Mouse (Mus musculus) MEL (cell line): ENCODE results near the gene Gkn3. TPM values are rescaled to one million over a fixed set of nuclear protein-coding genes. Genes with fewer than 3 reads are reported as not detected.

Experiments used
- DNase-seq: peaks from one replicate; pipeline ENCODE4 v3.0.0; 2011; ENCODE audit warnings: low read depth, low spot score
- H3K27ac ChIP-seq: 2 replicates; pipeline ENCODE4 v1.5.1; 2012; ENCODE audit warnings: low read depth, mild to moderate bottlenecking, control low read depth, low read length, moderate library complexity; ENCODE audit not compliant: control insufficient read depth
- H3K27me3 ChIP-seq, 2 experiments: fragments of 150-350 bp in 1 of 2; sonication (generic) in 1 of 2; 2 replicates each; pipeline ENCODE4 v1.6.1; 2012; ENCODE audit warnings: low read length in 2 of 2, mild to moderate bottlenecking in 2 of 2, improper control_type of control experiment in 1 of 2, moderate library complexity in 1 of 2; ENCODE audit not compliant: insufficient read depth in 2 of 2, control insufficient read depth in 1 of 2
- H3K36me3 ChIP-seq, 2 experiments: 2 replicates each; pipeline ENCODE4 v1.6.1; 2012 to 2014; ENCODE audit warnings: low read length in 2 of 2, improper control_type of control experiment in 1 of 2, inconsistent platforms in 1 of 2, mild to moderate bottlenecking in 1 of 2; ENCODE audit not compliant: insufficient read depth in 2 of 2, control insufficient read depth in 1 of 2
- H3K4me1 ChIP-seq, 2 experiments: fragments of 150-350 bp in 1 of 2; sonication (generic) in 1 of 2; 2 replicates each; pipeline ENCODE4 v1.6.1; 2012; ENCODE audit warnings: low read length in 2 of 2, improper control_type of control experiment in 1 of 2, mild to moderate bottlenecking in 1 of 2; ENCODE audit not compliant: insufficient read depth in 2 of 2, control insufficient read depth in 1 of 2
- H3K4me3 ChIP-seq, 2 experiments: fragments of 150-350 bp in 1 of 2; sonication (generic) in 1 of 2; 2 replicates each; pipeline ENCODE4 v1.5.1; 2012; ENCODE audit warnings: low read depth in 2 of 2, low read length in 2 of 2, mild to moderate bottlenecking in 2 of 2, moderate library complexity in 2 of 2, control low read depth in 1 of 2, improper control_type of control experiment in 1 of 2; ENCODE audit not compliant: control insufficient read depth in 1 of 2, insufficient read depth in 1 of 2
- H3K79me2 ChIP-seq: 2 replicates; pipeline ENCODE4 v1.6.1; 2012; ENCODE audit warnings: mild to moderate bottlenecking, low read length, moderate library complexity; ENCODE audit not compliant: control insufficient read depth, poor library complexity, insufficient read depth
- H3K9ac ChIP-seq: 2 replicates; pipeline ENCODE4 v1.6.1; 2012; ENCODE audit warnings: low read depth, mild to moderate bottlenecking, control low read depth, low read length, moderate library complexity; ENCODE audit not compliant: control insufficient read depth, poor library complexity, severe bottlenecking
- H3K9me3 ChIP-seq: fragments of 150-350 bp; sonication (generic); replicated peaks from 2 replicates; pipeline ENCODE4 v1.6.1; 2012; ENCODE audit warnings: mild to moderate bottlenecking, low read length, improper control_type of control experiment, moderate library complexity; ENCODE audit not compliant: insufficient read depth
- CHD1 ChIP-seq: IDR thresholded peaks from 2 replicates; pipeline ENCODE4 v1.6.1; 2012; ENCODE audit warnings: low read depth, mild to moderate bottlenecking, inconsistent platforms, low read length, improper control_type of control experiment
- CTCF ChIP-seq, 3 experiments: IDR thresholded peaks in 2 of 3; conservative IDR thresholded peaks in 1 of 3; 2 replicates each; pipeline ENCODE4 v1.5.1; 2011 to 2012; ENCODE audit warnings: low read length in 3 of 3, low read depth in 2 of 3, mild to moderate bottlenecking in 2 of 3, improper control_type of control experiment in 1 of 3, inconsistent platforms in 1 of 3, mixed read lengths in 1 of 3, moderate library complexity in 1 of 3; ENCODE audit not compliant: control insufficient read depth in 1 of 3, insufficient read depth in 1 of 3, poor library complexity in 1 of 3, severe bottlenecking in 1 of 3
- E2F4 ChIP-seq: IDR thresholded peaks from 2 replicates; pipeline ENCODE4 v1.6.1; 2011; ENCODE audit warnings: low read depth, low read length, improper control_type of control experiment, borderline replicate concordance
- EP300 ChIP-seq, 2 experiments: IDR thresholded peaks; 2 replicates each; pipeline ENCODE4 v1.6.1; 2011; ENCODE audit warnings: improper control_type of control experiment in 2 of 2, low read length in 2 of 2, low read depth in 1 of 2, mild to moderate bottlenecking in 1 of 2
- ETS1 ChIP-seq: IDR thresholded peaks from 2 replicates; pipeline ENCODE4 v1.6.1; 2012; ENCODE audit warnings: low read depth, mild to moderate bottlenecking, inconsistent platforms, low read length, improper control_type of control experiment, moderate library complexity
- GABPA ChIP-seq: IDR thresholded peaks from 2 replicates; pipeline ENCODE4 v1.6.1; 2012; ENCODE audit warnings: low read depth, mild to moderate bottlenecking, inconsistent platforms, low read length, improper control_type of control experiment, moderate library complexity
- GATA1 ChIP-seq: IDR thresholded peaks from 2 replicates; pipeline ENCODE4 v1.6.1; 2011; ENCODE audit warnings: low read depth, low read length, improper control_type of control experiment
- JUND ChIP-seq: IDR thresholded peaks from 2 replicates; pipeline ENCODE4 v1.6.1; 2011; ENCODE audit warnings: low read depth, mild to moderate bottlenecking, improper control_type of control experiment, low read length
- MAFK ChIP-seq: IDR thresholded peaks from 2 replicates; pipeline ENCODE4 v1.6.1; 2011; ENCODE audit warnings: low read depth, mild to moderate bottlenecking, low read length, improper control_type of control experiment, borderline replicate concordance
- MAX ChIP-seq: IDR thresholded peaks from 2 replicates; pipeline ENCODE4 v1.6.1; 2011; ENCODE audit warnings: low read length, improper control_type of control experiment
- MEF2A ChIP-seq: IDR thresholded peaks from 2 replicates; pipeline ENCODE4 v1.6.1; 2014; ENCODE audit warnings: low read depth, mild to moderate bottlenecking, inconsistent platforms, low read length, improper control_type of control experiment; ENCODE audit not compliant: poor library complexity, insufficient replicate concordance, severe bottlenecking; ENCODE audit errors: extremely low read depth
- MYB ChIP-seq: IDR thresholded peaks from 2 replicates; pipeline ENCODE4 v1.6.1; 2011; ENCODE audit warnings: mild to moderate bottlenecking, low read depth, low read length, improper control_type of control experiment
- RAD21 ChIP-seq: IDR thresholded peaks from 2 replicates; pipeline ENCODE4 v1.6.1; 2011; ENCODE audit warnings: mild to moderate bottlenecking, low read depth, low read length, improper control_type of control experiment
- RCOR1 ChIP-seq: IDR thresholded peaks from 2 replicates; pipeline ENCODE4 v1.6.1; 2012; ENCODE audit warnings: low read depth, mild to moderate bottlenecking, inconsistent platforms, low read length, improper control_type of control experiment
- SIN3A ChIP-seq: IDR thresholded peaks from 2 replicates; pipeline ENCODE4 v1.6.1; 2012; ENCODE audit warnings: low read length, improper control_type of control experiment, inconsistent platforms
- SMC3 ChIP-seq: IDR thresholded peaks from 2 replicates; pipeline ENCODE4 v1.6.1; 2011; ENCODE audit warnings: low read depth, low read length, improper control_type of control experiment
- TAL1 ChIP-seq: IDR thresholded peaks from 2 replicates; pipeline ENCODE4 v1.6.1; 2012; ENCODE audit warnings: mild to moderate bottlenecking, inconsistent platforms, low read length, moderate library complexity, mixed read lengths
- TBP ChIP-seq: IDR thresholded peaks from 2 replicates; pipeline ENCODE4 v1.8.0; 2011; ENCODE audit warnings: low read depth, low read length, improper control_type of control experiment
- USF1 ChIP-seq: IDR thresholded peaks from 2 replicates; pipeline ENCODE4 v1.6.1; 2014; ENCODE audit warnings: low read depth, mild to moderate bottlenecking, inconsistent platforms, low read length, improper control_type of control experiment, moderate library complexity
- USF2 ChIP-seq, 2 experiments: IDR thresholded peaks; 2 replicates each; pipeline ENCODE4 v1.6.1; 2011 to 2012; ENCODE audit warnings: improper control_type of control experiment in 2 of 2, low read length in 2 of 2, borderline replicate concordance in 1 of 2, inconsistent platforms in 1 of 2, low read depth in 1 of 2, mild to moderate bottlenecking in 1 of 2; ENCODE audit not compliant: insufficient read depth in 1 of 2
- ZKSCAN1 ChIP-seq: IDR thresholded peaks from 2 replicates; pipeline ENCODE4 v1.6.1; 2012; ENCODE audit warnings: low read depth, mild to moderate bottlenecking, inconsistent platforms, low read length, improper control_type of control experiment, moderate library complexity
- ZNF384 ChIP-seq: IDR thresholded peaks from 2 replicates; pipeline ENCODE4 v1.6.1; 2012; ENCODE audit warnings: low read depth, mild to moderate bottlenecking, inconsistent platforms, low read length, improper control_type of control experiment
- polyA plus RNA-seq, 2 experiments: library from polyadenylated mRNA; stranded (reverse) in 1 of 2; unstranded in 1 of 2; fragments of >175 nt in 1 of 2; fragments of >200 nt in 1 of 2; gene quantifications; 2 replicates each; pipeline versions ENCODE4 v1.2.1 to v1.2.4; 2012; ENCODE audit warnings: low replicate concordance in 2 of 2, low read depth in 1 of 2; ENCODE audit not compliant: insufficient read length in 2 of 2, insufficient read depth in 1 of 2, missing spikeins in 1 of 2
- total RNA-seq: library from RNA; depleted of rRNA; stranded (reverse); fragments of 300-350 nt; gene quantifications from 2 replicates; pipeline ENCODE4 v1.2.3, GENCODE M21; 2012

The Gkn3 gene
- total and polyA plus RNA-seq, 3 experiments, result 0.36 TPM; not detected in 2

DNA sequence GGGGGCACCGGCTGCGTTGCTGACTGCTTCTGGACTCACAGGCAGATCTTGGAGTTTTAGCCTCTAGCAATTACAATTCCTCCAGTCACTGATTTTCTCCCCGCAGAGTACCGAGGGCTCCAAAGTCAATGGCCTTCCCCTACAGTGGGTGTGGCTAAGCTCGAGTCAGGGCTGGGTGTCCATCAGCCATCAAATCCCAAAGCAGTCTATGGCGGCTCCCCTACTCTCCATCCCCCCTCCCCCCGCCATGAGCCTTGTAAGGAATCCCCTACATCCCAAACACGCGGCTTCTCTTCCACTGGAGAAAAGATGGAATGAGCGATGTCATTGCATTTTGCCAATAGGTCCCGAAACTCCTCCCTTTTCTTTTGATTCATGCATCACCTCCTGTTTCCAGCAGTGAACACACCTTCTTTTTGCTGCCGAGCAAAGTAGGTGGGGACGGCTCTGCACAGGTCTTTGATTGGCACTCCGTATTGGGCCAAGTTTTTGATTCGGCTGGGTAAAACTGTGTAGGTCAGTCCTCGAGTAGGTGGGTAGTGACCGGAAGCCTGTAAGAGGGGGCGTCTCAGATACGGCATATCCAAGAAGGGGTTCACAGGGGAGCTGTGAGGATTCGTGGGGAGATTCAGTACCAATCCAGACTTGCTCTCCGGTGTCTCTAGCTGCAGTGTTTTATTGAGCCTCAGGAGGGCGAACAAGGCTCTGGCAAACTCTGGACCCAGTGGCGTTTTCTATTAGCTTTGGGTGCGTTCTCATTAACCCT lies 4.6 kb downstream of the Gkn3 start:
- Histone ChIP-seq H3K9ac (no peak overlapping the region), H3K27ac (no peak overlapping the region), H3K79me2 (no peaks in the 10 kb centered on the region), H3K4me1 (peaks cover under 1 to 3% of the 10 kb centered on the region in 2 experiments; a peak in 3 of 4 replicates), H3K9me3 (no peaks in the 10 kb centered on the region), H3K36me3 (0 out of 4 replicates have a peak, but pooled peaks cover 0 to under 1% of the 10 kb centered on the region in 2 experiments), H3K4me3 (no peak overlapping the region), H3K27me3 (peaks cover 0 to 9% of the 10 kb centered on the region in 2 experiments)
- TF ChIP-seq MYB (no peak), EP300 (IDR thresholded peaks at IDR 0.05; ENCODE audit: low read depth in 1 of 2, low read length in 2 of 2) (no peak), USF2 (IDR thresholded peaks at IDR 0.05; ENCODE audit: borderline replicate concordance in 1 of 2, insufficient read depth in 1 of 2, low read depth in 1 of 2, low read length in 2 of 2) (no peak), SIN3A (no peak), GABPA (no peak), E2F4 (no peak), ZKSCAN1 (no peak), ETS1 (no peak), CTCF (IDR thresholded peaks at IDR 0.05 in 2 of 3, conservative IDR thresholded peaks at IDR 0.05 in 1 of 3; ENCODE audit: control insufficient read depth in 1 of 3, insufficient read depth in 1 of 3, low read depth in 2 of 3, low read length in 3 of 3, poor library complexity in 1 of 3, severe bottlenecking in 1 of 3) (peak; percentile 5 to 42 (median 19); a peak in 2 of 6 replicates), MAFK (no peak), RAD21 (peak; percentile 18), ZNF384 (no peak), GATA1 (no peak), JUND (no peak), TAL1 (no peak), RCOR1 (no peak), USF1 (no peak), MEF2A (no peak), SMC3 (peak; percentile 15; the same call in 1 of the 2 replicates), MAX (no peak), TBP (no peak), CHD1 (no peak)
- DNase-seq, result no peak
